8 mouse cellular contexts compared by ENCODE assay signal in genomic region chr6:70792644-70793043, GRCm38 (mm10). TPM values are rescaled to one million over a fixed set of nuclear protein-coding genes. Genes with fewer than 3 reads are reported as not detected.
DNase-seq lines count a peak whose midpoint lies in the region; ATAC-seq and TF ChIP-seq lines count a peak whose summit lies in the region.

No protein-coding gene starts in this region.

- DNase-seq in spleen, postnatal 10 days (ENCODE audit: low spot score in 2 of 2), result peak; percentile 46 to 53
- no peak for DNase-seq in spleen, postnatal 14 days (ENCODE audit: low spot score in 2 of 2)
- no peak for DNase-seq in hindbrain, postnatal 0 days (ENCODE audit: low spot score)
- no peak for DNase-seq in midbrain, embryonic 10.5 days (ENCODE audit: low spot score)
- DNase-seq in gastrocnemius, postnatal 14 days, result no peak
- no peak for DNase-seq in layer of hippocampus, adult 18-20 months (ENCODE audit: low spot score in 2 of 2)
- DNase-seq in T-cell, adult 2 months (ENCODE audit: low spot score), result no peak

- peak; percentile 22; the same call in 1 of the 2 replicates for ATAC-seq in embryonic facial prominence, embryonic 12.5 days (ENCODE audit: insufficient number of reproducible peaks, insufficient read depth, low FRiP score, low TSS enrichment)
- peak; percentile 2; the same call in 1 of the 2 replicates for ATAC-seq in hindbrain, postnatal 0 days

- WGBS in embryonic facial prominence, embryonic 12.5 days, result 42% methylated on average over 8 of the region's 8 CpGs
- WGBS in hindbrain, postnatal 0 days, result 44% methylated on average over 8 of the region's 8 CpGs
- 41% methylated on average over 8 of the region's 8 CpGs for WGBS in midbrain, embryonic 10.5 days

- H3K4me1 ChIP-seq in embryonic facial prominence, embryonic 12.5 days, result peaks cover 15% of the 10 kb centered on the region
- H3K4me1 ChIP-seq in hindbrain, postnatal 0 days (ENCODE audit: insufficient read depth, low read length), result peaks cover 17% of the 10 kb centered on the region
- H3K4me1 ChIP-seq in midbrain, embryonic 10.5 days, result peaks cover 27% of the 10 kb centered on the region

- peak overlapping the region; percentile 69 for H3K4me3 ChIP-seq in embryonic facial prominence, embryonic 12.5 days
- peak overlapping the region; percentile 70 for H3K4me3 ChIP-seq in hindbrain, postnatal 0 days (ENCODE audit: low read length)
- H3K4me3 ChIP-seq in midbrain, embryonic 10.5 days, result peak overlapping the region; percentile 75

- TF ChIP-seq CTCF in hindbrain, postnatal 0 days (IDR thresholded peaks at IDR 0.05; ENCODE audit: low read depth), result no peak

- no peak overlapping the region for H3K27ac ChIP-seq in embryonic facial prominence, embryonic 12.5 days
- no peak overlapping the region for H3K27ac ChIP-seq in hindbrain, postnatal 0 days
- peak overlapping the region; percentile 85 for H3K27ac ChIP-seq in midbrain, embryonic 10.5 days (replicated peaks)

- no peaks in the 10 kb centered on the region for H3K27me3 ChIP-seq in embryonic facial prominence, embryonic 12.5 days
- no peaks in the 10 kb centered on the region for H3K27me3 ChIP-seq in hindbrain, postnatal 0 days (ENCODE audit: insufficient read depth, low read length)
- H3K27me3 ChIP-seq in midbrain, embryonic 10.5 days (ENCODE audit: low read depth, poor library complexity, severe bottlenecking), result no peaks in the 10 kb centered on the region

- no peaks in the 10 kb centered on the region for H3K9me3 ChIP-seq in embryonic facial prominence, embryonic 12.5 days
- H3K9me3 ChIP-seq in hindbrain, postnatal 0 days (ENCODE audit: low read length), result no peaks in the 10 kb centered on the region
- H3K9me3 ChIP-seq in midbrain, embryonic 10.5 days (replicated peaks), result no peaks in the 10 kb centered on the region

- H3K36me3 ChIP-seq in embryonic facial prominence, embryonic 12.5 days, result 0 out of 2 replicates have a peak, but pooled peaks cover 8% of the 10 kb centered on the region
- H3K36me3 ChIP-seq in hindbrain, postnatal 0 days (ENCODE audit: insufficient read depth, low read length), result no peaks in the 10 kb centered on the region
- 0 out of 2 replicates have a peak, but pooled peaks cover 8% of the 10 kb centered on the region for H3K36me3 ChIP-seq in midbrain, embryonic 10.5 days

- peak overlapping the region; percentile 47 for H3K9ac ChIP-seq in embryonic facial prominence, embryonic 12.5 days
- peak overlapping the region; percentile 43 for H3K9ac ChIP-seq in hindbrain, postnatal 0 days (replicated peaks; ENCODE audit: low read length)

- intact Hi-C loops in gastrocnemius, postnatal 14 days (cut with DNase I; ENCODE audit: low total_unique reads), result loop anchor here (10.0 kb wide), 1 partner anchor 612 kb away; no protein-coding TSS in a partner anchor

- H3K4me2 ChIP-seq in embryonic facial prominence, embryonic 12.5 days (replicated peaks), result peak overlapping the region; percentile 61
- peak overlapping the region; percentile 76 for H3K4me2 ChIP-seq in hindbrain, postnatal 0 days (ENCODE audit: low read depth, low read length)

RNA-seq across cellular contexts. Expression of gene Rpia, which starts 0.6 kb away (rescaled TPM):
- 3.4 and 3.5 TPM in 2 replicates for polyA plus RNA-seq in embryonic facial prominence, embryonic 12.5 days (2016; fragmentation: Nextera tagmentation; extraction: Ambion mirVana)
- 7.1 and 9.0 TPM in 2 replicates for total RNA-seq in hindbrain, postnatal 0 days (2014; rRNA removed)
- polyA plus RNA-seq in hindbrain, postnatal 0 days (2015; fragmentation: Nextera tagmentation; extraction: Ambion mirVana), result 1.7 and 2.2 TPM in 2 replicates
- polyA plus RNA-seq in midbrain, embryonic 10.5 days (2016; fragmentation: Nextera tagmentation; extraction: Ambion mirVana), result 1.4 and 2.1 TPM in 2 replicates
- 1 to 10 TPM; 8.5 to 9.4 TPM for total RNA-seq in gastrocnemius, postnatal 14 days (2021)
- total RNA-seq in layer of hippocampus, adult 18-20 months (2021), result 10 to 100 TPM; 12.9 to 13.4 TPM

RNA-seq across cellular contexts. Expression of gene Eif2ak3, which starts 51.7 kb away (rescaled TPM):
- 12.8 and 13.5 TPM in 2 replicates for polyA plus RNA-seq in embryonic facial prominence, embryonic 12.5 days (2016; fragmentation: Nextera tagmentation; extraction: Ambion mirVana)
- 18.3 and 25.6 TPM in 2 replicates for total RNA-seq in hindbrain, postnatal 0 days (2014; rRNA removed)
- polyA plus RNA-seq in hindbrain, postnatal 0 days (2015; fragmentation: Nextera tagmentation; extraction: Ambion mirVana), result 7.6 and 8.2 TPM in 2 replicates
- 8.0 and 8.8 TPM in 2 replicates for polyA plus RNA-seq in midbrain, embryonic 10.5 days (2016; fragmentation: Nextera tagmentation; extraction: Ambion mirVana)
- 1 to 10 TPM; 7.0 to 9.5 TPM for total RNA-seq in gastrocnemius, postnatal 14 days (2021)
- total RNA-seq in layer of hippocampus, adult 18-20 months (2021), result 10 to 100 TPM; 21.9 to 22.2 TPM

Comparison
In these comparisons a context has a peak if more than half of its experiments do, and no peak if none do; other contexts are left out.
1. DNase-seq: peak in spleen, postnatal 10 days (2 of 2); none in spleen, postnatal 14 days (0 of 2), hindbrain, postnatal 0 days (single experiment), midbrain, embryonic 10.5 days (single experiment), gastrocnemius, postnatal 14 days (single experiment), layer of hippocampus, adult 18-20 months (0 of 2) and T-cell, adult 2 months (single experiment).
2. Peak in every context shown above with its lines, with median percentiles within 50 percentile points of each other: H3K4me3 ChIP-seq.